Mouse (Mus musculus) G1E (cell line): ENCODE measurements around the gene Pbrm1.

Experiments used
- CTCF ChIP-seq: IDR thresholded peaks from 2 replicates; pipeline ENCODE4 v1.5.1; 2012; ENCODE audit warnings: low read depth, low read length, inconsistent platforms, mixed read lengths
- POLR2AphosphoS5 ChIP-seq: IDR thresholded peaks from 2 replicates; pipeline ENCODE4 v1.6.1; 2012; ENCODE audit warnings: low read depth, low read length, inconsistent platforms; ENCODE audit not compliant: insufficient replicate concordance

DNA sequence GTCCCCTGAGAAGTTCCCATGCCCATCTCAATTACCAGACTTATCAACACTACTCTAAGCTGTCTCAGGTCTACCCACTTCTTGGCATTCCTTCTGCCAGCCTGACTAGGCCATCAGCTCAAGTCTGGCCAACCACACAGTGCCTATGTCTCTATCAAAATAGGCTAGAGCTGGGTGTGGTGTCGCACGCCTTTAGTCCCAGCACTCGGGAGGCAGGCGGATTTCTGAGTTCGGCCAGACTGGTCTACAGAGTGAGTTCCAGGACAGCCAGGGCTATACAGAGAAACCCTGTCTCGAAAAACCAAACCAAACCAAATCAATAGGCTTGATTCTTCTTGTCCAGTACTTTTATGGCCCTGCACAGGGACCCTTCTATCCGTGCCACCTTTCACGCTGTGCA is 107.9 kb downstream of the Pbrm1 start:
- TF ChIP-seq CTCF = no peak
- TF ChIP-seq POLR2AphosphoS5 = no peak
